Mouse (Mus musculus) mature B cell (primary cell): ENCODE results near the gene Ssc4d.

ENCODE experiments used
- in situ Hi-C: fragments of 300-500 bp; cut with MboI; formaldehyde crosslinking; loops from 2 replicates; pipeline ENCODE4 v1.14.3; 2019

Ssc4d gene

GRCm38 (mm10) chr5:135975893-135976668 is 1.8 kb upstream of the Ssc4d start:
- in situ Hi-C loops = no loop called here

GRCm38 (mm10) chr5:135971876-135972275 is 2.5 kb downstream of the Ssc4d start:
- in situ Hi-C loops = no loop called here

- in situ Hi-C loops = no loop called here
Measured at GRCm38 (mm10) chr5:135970247-135970646, 4.1 kb downstream of the Ssc4d start.

GRCm38 (mm10) chr5:135968781-135969180 is 5.5 kb downstream of the Ssc4d start:
- in situ Hi-C loops = no loop called here

GRCm38 (mm10) chr5:135966866-135967265 is 7.5 kb downstream of the Ssc4d start:
- in situ Hi-C loops = no loop called here

GRCm38 (mm10) chr5:135965501-135965930 is 8.8 kb downstream of the Ssc4d start:
- in situ Hi-C loops = no loop called here

- in situ Hi-C loops = no loop called here
Measured at GRCm38 (mm10) chr5:135963280-135963627, 11.1 kb downstream of the Ssc4d start.

- in situ Hi-C loops = no loop called here
Measured at GRCm38 (mm10) chr5:135962492-135963279, 11.6 kb downstream of the Ssc4d start.

GRCm38 (mm10) chr5:135962125-135962491 is 12.2 kb downstream of the Ssc4d start:
- in situ Hi-C loops = no loop called here

- in situ Hi-C loops = no loop called here
Measured at GRCm38 (mm10) chr5:135960909-135961635, 13.3 kb downstream of the Ssc4d start.

- in situ Hi-C loops = no loop called here
Measured at GRCm38 (mm10) chr5:135959911-135960310, 14.4 kb downstream of the Ssc4d start.

- in situ Hi-C loops = no loop called here
Measured at GRCm38 (mm10) chr5:135958367-135958766, 16.0 kb downstream of the Ssc4d start.

GRCm38 (mm10) chr5:135957207-135957974 is 16.9 kb downstream of the Ssc4d start:
- in situ Hi-C loops = no loop called here

GRCm38 (mm10) chr5:135956300-135957206 is 17.8 kb downstream of the Ssc4d start:
- in situ Hi-C loops = no loop called here

- in situ Hi-C loops = no loop called here
Measured at GRCm38 (mm10) chr5:135952830-135953229, 21.5 kb downstream of the Ssc4d start.

GRCm38 (mm10) chr5:135951660-135952059 is 22.7 kb downstream of the Ssc4d start:
- in situ Hi-C loops = no loop called here

GRCm38 (mm10) chr5:135950710-135951412 is 23.5 kb downstream of the Ssc4d start:
- in situ Hi-C loops = no loop called here

GRCm38 (mm10) chr5:135946621-135947020 is 27.7 kb downstream of the Ssc4d start:
- in situ Hi-C loops = no loop called here

GRCm38 (mm10) chr5:135945916-135946408 is 28.4 kb downstream of the Ssc4d start:
- in situ Hi-C loops = no loop called here

- in situ Hi-C loops = no loop called here
Measured at GRCm38 (mm10) chr5:135942710-135943109, 31.6 kb downstream of the Ssc4d start.
